In the genomic region with DNA sequence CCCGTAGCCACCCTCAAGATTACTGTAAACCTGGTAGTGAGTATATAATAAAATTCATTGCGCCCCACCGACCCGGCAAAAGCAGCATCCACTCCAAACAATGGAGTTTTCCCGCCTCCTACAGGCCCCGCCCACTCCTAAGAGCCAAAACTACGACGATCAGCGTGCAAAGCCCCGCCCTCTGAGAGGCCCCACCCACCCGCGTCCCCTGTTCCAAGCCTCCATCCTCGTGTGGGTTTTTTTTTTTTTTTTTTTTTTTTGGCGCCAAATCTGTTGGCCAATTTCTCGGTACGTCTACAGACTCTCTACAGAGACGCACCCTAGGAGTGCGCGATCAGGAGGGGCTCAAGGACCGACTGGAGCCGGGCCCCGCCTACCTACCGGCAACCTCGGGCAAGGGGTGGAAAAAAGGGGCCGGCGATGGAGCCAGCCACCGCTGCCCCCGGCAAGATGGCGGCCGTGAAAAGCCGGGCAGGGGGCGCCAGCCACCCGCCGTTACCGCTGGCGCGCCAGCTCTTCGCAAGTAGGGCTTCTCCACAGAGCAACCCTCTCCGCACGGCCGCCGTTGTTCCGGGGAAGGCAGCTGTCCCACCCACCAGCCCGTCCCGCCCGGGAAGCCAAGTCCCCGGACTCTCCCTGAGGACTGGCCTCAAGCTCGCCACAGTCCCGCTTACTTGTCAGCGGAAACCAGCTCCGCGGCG, we compare ENCODE assay signal across 8 mouse cellular contexts. TPM values are rescaled to one million over a fixed set of nuclear protein-coding genes. Genes with fewer than 3 reads are reported as not detected.
DNase-seq lines count a peak whose midpoint lies in the region; ATAC-seq lines count a peak whose summit lies in the region.

No protein-coding gene starts in this region.

- H3K4me2 ChIP-seq in hindbrain, embryonic 14.5 days (replicated peaks) = peak overlapping the region; percentile 85

- ATAC-seq in hindbrain, embryonic 14.5 days (ENCODE audit: low FRiP score) = peak; percentile 80

- H3K9me3 ChIP-seq in hindbrain, embryonic 14.5 days (ENCODE audit: control insufficient read depth, low read length) = no peaks in the 10 kb centered on the region

- under 1% methylated on average over 52 of the region's 53 CpGs for WGBS in hindbrain, embryonic 14.5 days
- WGBS in macrophage (ENCODE audit: missing documents) = under 1% methylated on average over 49 of the region's 53 CpGs

- peak overlapping the region; percentile 92 for H3K27ac ChIP-seq in hindbrain, embryonic 14.5 days
- H3K27ac ChIP-seq in macrophage = peak overlapping the region; percentile 61

- H3K36me3 ChIP-seq in hindbrain, embryonic 14.5 days (replicated peaks; ENCODE audit: control insufficient read depth, insufficient read depth) = peaks cover 8% of the 10 kb centered on the region
- H3K36me3 ChIP-seq in macrophage (ENCODE audit: inconsistent target) = 0 out of 2 replicates have a peak, but pooled peaks cover under 1% of the 10 kb centered on the region

- peaks cover 48% of the 10 kb centered on the region for H3K79me2 ChIP-seq in macrophage (ENCODE audit: inconsistent target)

- peaks cover 23% of the 10 kb centered on the region for H3K4me1 ChIP-seq in hindbrain, embryonic 14.5 days (replicated peaks; ENCODE audit: control insufficient read depth, insufficient read depth, low read length)

- no peaks in the 10 kb centered on the region for H3K27me3 ChIP-seq in hindbrain, embryonic 14.5 days (ENCODE audit: control insufficient read depth, insufficient read depth, low read length)

- H3K4me3 ChIP-seq in hindbrain, embryonic 14.5 days (replicated peaks; ENCODE audit: low read length) = peak overlapping the region; percentile 86
- peak overlapping the region; percentile 80 for H3K4me3 ChIP-seq in macrophage (ENCODE audit: inconsistent target)

- DNase-seq in ZHBTc4 (ENCODE audit: low read depth, low spot score) = peak; percentile 97
- peak; percentile 70 to 85 for DNase-seq in cerebellum, postnatal 25 days
- DNase-seq in frontal cortex, postnatal 25 days (ENCODE audit: low spot score in 2 of 2) = peak; percentile 13 to 48
- peak; percentile 87 for DNase-seq in hindbrain, embryonic 14.5 days (ENCODE audit: low spot score)
- DNase-seq in left cerebral cortex, adult 18-20 months (ENCODE audit: low spot score in 2 of 2) = peak; percentile 54 to 55
- peak; percentile 64 for DNase-seq in right cerebral cortex, adult 18-20 months
- peak; percentile 82 for DNase-seq in urinary bladder, postnatal 14 days (ENCODE audit: low spot score)

- peak overlapping the region; percentile 77 for H3K9ac ChIP-seq in hindbrain, embryonic 14.5 days

RNA-seq across cellular contexts. Expression of a gene that starts 0.9 kb away (rescaled TPM):
- 86.3 and 88.9 TPM in 2 replicates for polyA plus RNA-seq in hindbrain, embryonic 14.5 days (2014; fragmentation: Nextera tagmentation; extraction: Ambion mirVana)
- total RNA-seq in left cerebral cortex, adult 18-20 months (2021) = 10 to 100 TPM; 24.4 to 30.2 TPM
- total RNA-seq in macrophage (2018; cell fraction: chromatin; rRNA removed) = 10 to 100 TPM; 17.0 to 96.4 (median 46.6) TPM
- 10 to 100 TPM; 12.1 to 32.1 (median 23.4) TPM for total RNA-seq in macrophage (2018; cell fraction: cytosol; rRNA removed)
- 10 to 100 TPM; 13.4 to 98.4 (median 25.1) TPM for total RNA-seq in macrophage (2018; cell fraction: nucleus; rRNA removed)
- 25.6 to 55.5 TPM (median 47.9 TPM) in 3 replicates for polyA plus RNA-seq in macrophage (2018)

RNA-seq across cellular contexts. Expression of a gene that starts 24.7 kb away (rescaled TPM):
- polyA plus RNA-seq in hindbrain, embryonic 14.5 days (2014; fragmentation: Nextera tagmentation; extraction: Ambion mirVana) = 712 and 742 TPM in 2 replicates
- 100 to 1,000 TPM; 419 to 426 TPM for total RNA-seq in left cerebral cortex, adult 18-20 months (2021)
- total RNA-seq in macrophage (2018; cell fraction: chromatin; rRNA removed) = 100 to 1,000 TPM in 24 of 26 experiments, 10 to 100 TPM in 2; 83.3 to 459 (median 260) TPM
- 1,000 to 10,000 TPM; 1,790 to 2,654 (median 2,221) TPM for total RNA-seq in macrophage (2018; cell fraction: cytosol; rRNA removed)
- total RNA-seq in macrophage (2018; cell fraction: nucleus; rRNA removed) = 1,000 to 10,000 TPM in 2 of 26 experiments, 100 to 1,000 TPM in 24; 276 to 1,128 (median 644) TPM
- 1,138 to 1,978 TPM (median 1,711 TPM) in 3 replicates for polyA plus RNA-seq in macrophage (2018)

RNA-seq across cellular contexts. Expression of a gene that starts 30.4 kb away (rescaled TPM):
- polyA plus RNA-seq in hindbrain, embryonic 14.5 days (2014; fragmentation: Nextera tagmentation; extraction: Ambion mirVana) = 3.8 and 5.3 TPM in 2 replicates
- total RNA-seq in left cerebral cortex, adult 18-20 months (2021) = 1 to 10 TPM; 3.9 to 6.1 TPM
- 10 to 100 TPM in 11 of 26 experiments, 1 to 10 TPM in 15; 3.2 to 19.8 (median 9.2) TPM for total RNA-seq in macrophage (2018; cell fraction: chromatin; rRNA removed)
- 1 to 10 TPM in 25 of 26 experiments, under 1 TPM in 1; 0.91 to 2.9 (median 1.5) TPM for total RNA-seq in macrophage (2018; cell fraction: cytosol; rRNA removed)
- 10 to 100 TPM in 9 of 26 experiments, 1 to 10 TPM in 17; 3.2 to 19.5 (median 8.9) TPM for total RNA-seq in macrophage (2018; cell fraction: nucleus; rRNA removed)
- 1.6 to 2.2 TPM (median 2.2 TPM) in 3 replicates for polyA plus RNA-seq in macrophage (2018)

RNA-seq across cellular contexts. Expression of a gene that starts 58.5 kb away (rescaled TPM):
- polyA plus RNA-seq in hindbrain, embryonic 14.5 days (2014; fragmentation: Nextera tagmentation; extraction: Ambion mirVana) = 432 and 436 TPM in 2 replicates
- 100 to 1,000 TPM; 145 to 162 TPM for total RNA-seq in left cerebral cortex, adult 18-20 months (2021)
- 100 to 1,000 TPM in 24 of 26 experiments, 10 to 100 TPM in 2; 89.0 to 603 (median 253) TPM for total RNA-seq in macrophage (2018; cell fraction: chromatin; rRNA removed)
- total RNA-seq in macrophage (2018; cell fraction: cytosol; rRNA removed) = 1,000 to 10,000 TPM in 13 of 26 experiments, 100 to 1,000 TPM in 13; 721 to 1,615 (median 996) TPM
- 100 to 1,000 TPM in 25 of 26 experiments, 10 to 100 TPM in 1; 85.1 to 546 (median 313) TPM for total RNA-seq in macrophage (2018; cell fraction: nucleus; rRNA removed)
- polyA plus RNA-seq in macrophage (2018) = 1,330 to 1,969 TPM (median 1,907 TPM) in 3 replicates

Comparison
In these comparisons a context has a peak if more than half of its experiments do, and no peak if none do; other contexts are left out.
1. Peak in every context shown above with its lines: DNase-seq, ATAC-seq, H3K4me3 ChIP-seq and H3K27ac ChIP-seq.
2. DNase-seq: peak in every context shown above with its lines; median percentile 97 in ZHBTc4; 87 in hindbrain, embryonic 14.5 days; 82 in urinary bladder, postnatal 14 days; 78 in cerebellum, postnatal 25 days; 64 in right cerebral cortex, adult 18-20 months; 54 in left cerebral cortex, adult 18-20 months; 30 in frontal cortex, postnatal 25 days.